Mouse (Mus musculus) left cerebral cortex, postnatal 25 days (tissue): ENCODE measurements around the gene Dmgdh. TPM values are rescaled to one million over a fixed set of nuclear protein-coding genes. Genes with fewer than 3 reads are reported as not detected.

Source experiments
- DNase-seq, 2 experiments: peaks; one replicate each; pipeline ENCODE4 v3.0.0; 2022; ENCODE audit warnings: low spot score in 2 of 2, mixed read lengths in 1 of 2
- intact Hi-C: fragments of 180-260 bp; cut with DNase I; formaldehyde crosslinking; loops from one replicate; pipeline ENCODE4 v1.15.1; 2025
- total RNA-seq, 2 experiments: library from RNA; stranded (reverse); gene quantifications; 2 replicates each; pipeline ENCODE4 v1.2.3; 2021

Dmgdh gene
- under 1 TPM; 0.41 to 0.57 TPM for total RNA-seq

DNA sequence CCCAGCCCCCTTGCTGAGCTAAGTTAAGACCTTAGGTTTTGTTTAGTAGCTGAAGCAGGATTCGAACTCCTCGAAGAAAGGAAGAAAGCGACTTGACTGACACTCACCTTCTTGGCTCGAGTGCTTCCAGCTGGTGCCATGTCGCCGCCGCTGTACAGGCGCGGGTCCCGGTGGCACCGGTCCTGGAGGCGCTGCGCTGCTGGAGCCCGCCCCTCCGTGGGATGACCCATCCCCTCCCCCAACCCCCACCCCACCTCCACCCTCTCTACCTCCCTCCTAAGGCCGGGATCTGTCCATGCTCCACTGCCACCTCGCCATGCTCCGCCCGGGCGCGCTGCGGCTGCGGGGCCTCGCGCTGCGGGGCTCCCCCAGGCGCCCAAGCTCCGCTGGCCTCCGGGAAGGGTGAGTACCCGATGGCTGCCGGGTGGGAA, at the start of gene Dmgdh, which contains the start of gene Bhmt2:
Gene Dmgdh (plus strand): TSS at position 303 of the 431 bp plus-strand sequence.
Gene Bhmt2 (minus strand): TSS at position 172 of the 431 bp plus-strand sequence.
- DNase-seq, result no peak
- intact Hi-C loops, result no loop called here

DNA sequence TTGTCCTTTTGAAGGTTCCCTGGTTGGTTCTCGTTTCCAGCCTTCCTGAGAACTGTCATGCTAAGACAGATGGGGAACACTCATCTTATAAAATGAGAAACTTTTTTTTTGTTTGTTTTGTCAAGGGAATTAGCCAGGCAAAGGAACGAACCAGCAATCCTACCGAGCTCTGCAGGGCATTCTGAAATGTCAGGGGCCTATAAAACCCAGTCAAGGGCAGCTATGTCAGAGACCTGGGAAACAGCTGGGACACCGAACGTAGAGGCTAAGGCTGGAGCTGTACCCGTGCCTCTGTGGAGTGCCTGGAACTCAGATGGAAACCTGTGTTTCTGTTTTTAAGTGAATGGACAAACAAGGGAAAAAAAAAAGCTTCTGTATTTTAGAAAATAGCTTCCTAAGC, 45.4 kb upstream of the Dmgdh start:
- intact Hi-C loops, result no loop called here

DNA sequence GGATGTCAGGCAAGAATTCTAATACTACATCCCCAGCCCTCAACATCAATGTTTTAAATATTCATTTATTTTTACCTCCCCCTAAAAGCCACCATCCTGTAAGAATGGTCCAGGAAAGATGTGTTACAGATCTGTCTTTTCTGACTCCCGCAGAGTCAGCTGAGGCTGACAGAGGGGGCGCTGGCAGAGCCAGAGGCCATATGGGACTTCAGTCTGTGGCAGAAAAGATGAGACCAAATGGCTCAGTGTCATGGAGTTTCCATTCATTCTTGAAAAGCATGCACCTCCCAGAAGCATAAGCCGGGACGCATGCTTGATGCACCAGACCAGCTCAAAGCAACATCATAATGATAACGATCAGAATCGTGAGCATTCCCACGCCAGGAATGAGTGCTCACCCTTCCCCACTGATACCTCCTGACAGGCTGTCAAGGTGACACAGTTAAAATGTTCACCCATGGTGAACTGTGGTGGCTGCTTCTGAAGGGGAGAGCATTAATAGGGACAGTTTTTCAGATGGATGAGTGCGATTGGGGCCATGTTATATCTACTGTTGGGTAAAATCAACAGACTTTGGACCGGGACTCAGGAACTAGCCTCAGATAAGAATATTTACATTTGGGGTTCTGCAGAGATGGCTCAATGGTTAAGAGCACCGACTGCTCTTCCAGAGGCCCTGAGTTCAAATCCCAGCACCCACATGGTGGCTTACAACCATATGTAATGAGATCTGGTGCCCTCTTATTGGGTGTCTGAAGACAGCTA, 43.1 kb upstream of the Dmgdh start:
- DNase-seq, result no peak
- intact Hi-C loops, result no loop called here

More for the DNA sequence above, 45.4 kb upstream of the Dmgdh start:
- no peak for DNase-seq

DNA sequence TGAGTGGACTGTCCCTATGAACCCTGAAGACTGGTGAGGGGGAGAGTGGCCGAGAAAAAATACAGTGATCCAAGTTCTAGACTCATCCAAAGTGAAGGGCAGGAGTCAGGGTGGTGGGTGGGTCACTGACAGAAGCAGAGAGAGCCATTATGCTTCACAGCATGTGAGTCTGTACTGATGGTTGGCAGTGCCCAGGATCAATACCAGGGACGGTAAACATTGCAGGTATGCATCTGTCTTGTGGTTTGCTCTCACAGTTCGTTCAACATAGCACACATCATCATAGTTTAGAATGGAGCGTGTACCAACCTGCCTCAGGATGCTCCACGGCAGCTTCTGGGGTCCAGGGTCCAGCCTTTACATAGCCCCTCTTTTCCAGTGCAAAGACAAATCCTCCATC, 41.3 kb upstream of the Dmgdh start:
- DNase-seq, result no peak
- intact Hi-C loops, result no loop called here

DNA sequence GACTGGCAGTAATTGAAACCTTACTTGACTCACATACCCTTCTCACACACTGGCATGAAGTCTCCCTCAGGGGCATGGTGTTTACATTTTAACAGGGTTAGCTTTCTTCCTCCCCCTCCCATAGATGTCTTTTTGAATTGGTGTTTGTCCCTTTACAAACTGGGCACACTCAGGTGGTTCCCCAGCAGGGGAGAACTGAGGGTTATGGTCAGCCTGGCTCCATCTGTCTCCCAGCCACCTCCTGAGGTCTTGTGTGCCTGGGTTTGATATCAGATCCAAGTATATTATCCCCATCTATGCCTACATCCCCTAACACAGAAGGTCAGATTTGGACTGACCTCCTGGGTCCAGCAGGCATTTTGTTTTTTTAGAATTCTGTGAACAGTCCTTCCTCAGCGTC, 37.7 kb upstream of the Dmgdh start:
- no peak for DNase-seq
- intact Hi-C loops, result no loop called here

DNA sequence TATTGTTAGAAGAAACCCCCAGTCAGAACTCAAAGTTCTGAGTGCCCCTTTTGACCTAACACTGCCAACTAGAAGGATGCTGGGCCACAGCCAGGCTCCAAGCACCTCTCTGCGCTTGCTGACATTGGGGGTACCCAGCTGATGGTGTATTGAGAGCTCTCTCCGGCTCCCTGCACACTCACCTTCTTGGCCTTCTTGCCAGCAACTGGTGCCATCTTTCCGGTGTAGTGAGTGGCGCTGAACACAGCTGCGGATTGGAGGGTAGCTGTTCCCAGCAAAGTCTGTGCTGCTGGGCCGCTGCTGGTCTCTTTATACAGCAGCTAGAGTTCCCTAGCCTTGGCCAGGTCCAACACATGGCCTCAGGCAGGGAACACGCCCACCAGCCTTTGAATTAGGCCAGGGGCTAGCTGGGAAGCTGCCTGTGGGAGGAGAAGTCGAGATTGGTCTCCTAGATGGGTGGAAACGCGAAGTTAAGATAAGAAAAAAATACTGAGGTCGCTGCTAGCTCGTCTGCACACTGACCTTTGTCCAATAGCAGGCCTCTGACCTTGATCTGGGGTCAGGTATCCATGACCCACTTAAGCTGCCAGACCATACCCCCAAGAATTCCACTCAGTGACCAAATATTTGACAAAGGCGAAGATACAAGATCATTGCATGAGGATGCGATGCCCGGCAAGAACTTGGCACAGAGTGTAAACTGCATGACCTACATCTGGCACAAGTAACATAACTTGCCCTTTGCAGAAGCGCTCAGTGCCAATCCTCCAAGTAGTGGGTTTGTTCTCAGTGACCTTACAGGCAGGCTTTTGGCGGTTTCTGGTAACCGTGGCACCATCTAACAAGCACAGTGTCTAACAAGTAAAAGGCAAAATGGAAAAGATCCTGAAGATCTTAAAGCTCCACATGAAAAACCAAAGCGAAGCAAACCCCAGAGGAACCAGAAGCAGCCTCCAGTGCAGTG, 36.7 kb upstream of the Dmgdh start, which contains the start of gene Bhmt:
Gene Bhmt (minus strand): TSS at position 680 of the 964 bp plus-strand sequence.
- intact Hi-C loops, result no loop called here
- no peak for DNase-seq

DNA sequence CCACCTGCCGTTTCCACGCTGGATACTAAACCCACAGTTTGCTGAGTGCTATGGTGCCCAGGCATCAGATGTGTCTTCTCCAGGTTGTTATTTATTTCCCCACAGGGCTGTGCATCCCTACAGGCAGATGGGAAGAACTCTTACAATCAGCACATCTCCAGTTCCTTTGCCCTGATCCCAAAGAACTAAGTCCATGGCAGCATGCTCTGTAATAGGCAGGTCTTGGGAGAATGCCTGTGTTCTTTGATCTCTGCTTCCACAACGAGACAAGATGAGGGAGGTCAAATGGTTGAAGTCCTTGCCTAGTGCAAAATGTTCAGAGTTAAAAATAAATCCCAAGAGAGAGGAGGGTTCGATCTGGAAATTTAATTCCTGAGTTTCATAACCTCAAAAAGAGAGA, 34.6 kb upstream of the Dmgdh start:
- DNase-seq, result no peak

DNA sequence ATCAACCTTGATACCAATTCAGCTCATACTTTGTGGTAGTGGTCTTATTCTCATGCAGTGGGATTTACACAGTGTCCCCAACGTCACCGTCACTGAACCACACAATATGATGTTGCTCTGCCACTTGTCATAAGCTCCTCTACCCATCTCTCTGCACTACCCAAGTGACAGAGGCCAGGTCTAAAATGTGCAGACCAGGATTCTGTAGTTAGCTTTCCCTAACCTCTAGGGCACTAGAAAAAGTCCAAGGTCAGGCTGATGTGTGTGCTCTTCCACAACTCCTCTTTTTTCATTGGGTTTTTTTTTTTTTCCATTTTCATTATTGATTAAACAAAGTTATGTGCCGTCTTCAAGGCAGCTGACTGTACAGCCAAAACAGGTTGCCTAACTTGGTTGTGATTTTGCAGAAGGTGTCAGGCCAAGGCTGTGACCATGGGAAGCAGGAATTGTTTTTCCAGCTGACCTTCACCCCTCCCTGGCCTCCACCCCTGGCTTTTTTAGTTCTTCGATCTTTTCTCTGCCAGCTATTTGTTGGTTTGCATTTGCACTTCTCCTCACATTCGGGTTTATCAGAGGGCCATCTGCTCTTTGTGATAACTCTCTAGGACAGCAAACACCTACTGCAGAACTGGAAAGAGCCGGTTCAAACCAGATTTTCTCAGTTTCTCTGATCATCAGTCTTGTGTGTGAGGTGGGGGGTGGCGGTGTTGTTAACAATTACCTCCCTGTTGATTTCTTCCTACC, 25.7 kb upstream of the Dmgdh start:
- DNase-seq, result no peak
- intact Hi-C loops, result no loop called here

More for the DNA sequence above, 34.6 kb upstream of the Dmgdh start:
- intact Hi-C loops, result no loop called here

DNA sequence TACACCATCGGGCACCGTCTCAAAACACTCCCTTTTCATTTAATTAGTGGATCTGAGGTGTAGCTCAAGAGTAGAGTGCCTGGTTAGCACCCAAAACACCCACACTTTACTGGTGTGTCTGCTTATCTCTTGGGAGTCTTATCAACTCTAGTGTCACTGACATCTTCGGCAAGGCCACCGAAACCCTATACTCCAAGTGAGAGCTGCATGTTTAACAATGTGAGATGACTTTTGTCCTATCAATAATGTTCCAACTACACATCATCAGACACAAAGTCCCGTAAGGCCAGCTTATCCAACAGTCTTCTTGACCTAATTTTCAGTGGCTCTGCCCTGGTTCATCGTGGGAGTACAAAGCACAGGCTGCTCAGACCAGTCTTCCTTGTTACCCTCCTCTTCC, 20.9 kb upstream of the Dmgdh start:
- intact Hi-C loops, result no loop called here
- DNase-seq, result no peak

DNA sequence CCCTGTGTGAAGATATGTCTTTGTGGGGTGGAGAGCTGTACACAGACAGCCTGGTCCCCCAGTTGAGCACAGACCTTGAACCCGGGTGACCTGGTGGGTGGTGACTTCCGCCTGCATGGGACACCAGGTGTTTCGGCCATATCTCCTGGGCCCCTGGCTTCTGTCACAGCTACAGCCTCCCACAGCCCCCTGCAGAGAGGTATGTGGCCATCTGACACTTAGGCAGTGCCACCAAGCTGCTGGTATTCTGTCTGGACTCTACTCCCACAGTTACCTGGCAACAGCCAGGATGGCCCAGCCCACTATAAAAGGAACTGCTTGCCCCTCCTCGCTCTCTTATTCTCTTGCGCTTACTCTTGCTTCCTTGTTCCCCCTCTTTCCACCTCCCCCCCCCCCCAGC, 16.3 kb upstream of the Dmgdh start:
- intact Hi-C loops, result no loop called here
- DNase-seq, result no peak

DNA sequence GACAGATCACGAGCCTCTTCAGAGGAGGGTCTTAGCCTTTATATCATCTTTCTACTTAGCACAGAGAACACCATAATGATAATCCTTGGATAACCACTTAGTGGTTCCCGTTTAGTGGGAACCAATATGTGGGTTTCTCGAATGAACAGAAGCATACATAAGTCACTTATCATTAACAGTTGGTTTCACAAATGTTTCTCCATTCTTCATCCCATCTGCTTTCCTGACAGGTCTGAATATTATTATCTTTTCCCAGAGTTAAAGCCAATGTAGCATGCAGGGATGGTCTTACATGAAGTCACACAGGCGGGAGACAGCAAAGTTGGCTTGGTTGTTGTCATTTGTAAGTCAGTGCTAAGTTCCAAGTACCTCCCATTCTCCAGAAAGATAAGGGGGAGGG, 6.6 kb upstream of the Dmgdh start:
- no peak for DNase-seq
- intact Hi-C loops, result no loop called here

DNA sequence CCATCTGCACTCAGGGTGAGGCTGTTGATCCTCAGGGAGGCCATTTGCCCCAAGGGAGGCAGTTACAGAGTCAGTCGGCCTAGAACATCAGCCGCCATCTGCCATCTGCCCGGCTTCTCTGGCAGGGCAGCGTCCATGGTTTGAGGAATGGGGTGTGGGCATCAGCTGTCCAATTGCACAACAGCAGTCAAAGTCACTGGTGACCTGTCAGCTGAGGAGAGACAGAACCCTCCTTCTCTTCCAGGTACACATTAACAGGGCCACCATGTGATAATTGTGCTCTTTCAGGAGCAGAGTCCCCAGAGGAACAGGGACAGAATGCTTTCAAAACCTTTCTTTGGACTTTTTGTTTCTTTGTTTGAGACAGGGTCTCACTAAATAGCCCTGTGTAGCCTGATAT, 1.9 kb upstream of the Dmgdh start:
- intact Hi-C loops, result no loop called here
- DNase-seq, result no peak

DNA sequence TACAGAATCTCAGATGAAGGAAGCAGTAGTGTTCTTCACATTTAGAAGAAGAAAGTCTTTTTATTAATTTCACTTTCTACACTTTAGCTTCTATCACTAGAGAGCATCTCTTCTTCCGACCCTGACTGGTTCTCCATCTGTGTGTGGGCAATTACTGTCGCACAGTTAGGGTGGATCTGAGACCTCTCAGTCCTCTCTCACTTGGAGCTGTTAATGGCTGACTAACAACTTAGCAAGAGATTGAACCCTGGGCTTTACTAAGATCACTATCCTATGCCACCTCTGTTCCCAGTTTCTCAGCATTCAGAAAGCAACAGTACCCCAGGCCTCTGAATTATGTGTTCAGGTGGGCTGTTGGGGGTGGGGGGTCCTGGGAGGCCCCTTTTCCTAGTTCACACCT, 937 bp upstream of the Dmgdh start:
- intact Hi-C loops, result no loop called here
- DNase-seq, result no peak

DNA sequence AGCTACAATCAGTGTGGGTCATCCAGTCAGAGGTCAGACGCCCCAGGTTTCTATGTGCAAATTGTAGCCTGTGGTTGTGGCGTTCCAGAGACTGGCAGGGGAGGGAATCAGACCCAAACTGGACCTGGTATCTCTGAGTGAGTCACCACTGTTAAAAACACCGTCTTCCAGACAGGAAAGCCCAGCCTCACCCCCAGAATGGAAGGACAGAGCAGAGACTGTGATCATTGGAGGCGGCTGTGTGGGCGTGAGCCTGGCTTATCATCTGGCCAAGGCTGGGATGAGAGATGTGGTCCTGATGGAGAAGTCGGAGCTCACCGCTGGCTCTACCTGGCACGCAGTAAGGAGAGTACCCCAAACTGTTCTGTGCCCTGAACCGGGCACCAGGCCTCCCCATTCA, 2.6 kb downstream of the Dmgdh start:
- intact Hi-C loops, result no loop called here
- DNase-seq, result peak in 1 of 2 experiments; percentile 66

DNA sequence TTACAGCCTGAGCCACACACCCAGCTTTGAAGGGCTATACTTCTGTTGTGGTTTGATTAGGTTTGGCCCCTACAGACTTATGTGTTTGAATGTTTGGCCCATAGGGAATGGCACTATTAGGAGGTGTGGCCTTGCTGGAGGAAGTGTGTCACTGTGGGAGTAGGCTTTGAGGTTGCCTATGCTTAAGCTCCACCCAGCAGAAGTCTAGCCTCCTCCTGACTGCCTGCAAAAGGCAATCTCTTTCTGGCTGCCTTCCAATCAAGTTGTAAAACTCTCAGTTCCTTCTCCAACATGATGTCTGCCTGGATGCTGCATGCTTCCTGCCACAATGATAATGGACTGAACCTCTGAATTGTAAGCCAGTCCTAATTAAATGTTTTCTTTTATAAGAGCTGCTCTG, 9.1 kb downstream of the Dmgdh start:
- intact Hi-C loops, result no loop called here
- no peak for DNase-seq

DNA sequence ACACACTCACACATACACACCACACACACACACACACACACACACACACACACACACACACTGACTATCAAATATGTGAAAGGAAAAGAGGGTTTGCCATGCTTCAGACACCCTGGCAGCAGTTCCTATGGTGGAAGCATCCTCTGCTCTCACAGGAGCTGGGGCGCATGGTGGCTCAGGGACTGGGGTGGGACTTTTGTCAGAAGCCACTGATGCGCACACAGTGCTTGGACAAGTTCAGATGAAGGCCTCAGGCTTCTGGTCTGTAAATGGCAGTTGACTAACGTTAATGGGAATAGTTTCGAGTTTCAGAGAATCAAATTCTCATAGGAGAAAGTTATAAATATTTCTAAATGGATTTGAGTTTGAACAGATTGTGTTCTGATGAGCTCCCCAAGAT, 11.0 kb downstream of the Dmgdh start:
- intact Hi-C loops, result no loop called here

DNA sequence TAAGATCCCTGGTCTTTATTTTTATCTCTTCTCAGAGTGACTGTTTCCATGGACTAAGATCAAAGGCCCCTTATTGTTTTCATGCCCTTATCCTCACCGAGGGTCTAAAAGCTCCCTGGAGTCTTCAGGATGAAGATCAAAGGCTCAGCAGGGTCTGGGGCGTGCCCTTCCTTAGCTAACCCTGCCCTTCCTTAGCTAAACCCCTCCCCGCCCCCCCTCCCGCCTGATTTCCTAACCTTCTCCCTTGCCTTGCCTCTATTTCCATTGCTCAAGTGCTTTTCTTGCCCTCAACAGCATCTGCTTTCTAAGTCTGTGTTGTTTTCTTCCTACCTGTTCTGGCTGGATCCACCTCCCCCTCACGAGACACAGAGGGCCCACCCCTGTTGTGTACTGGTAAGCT, 13.1 kb downstream of the Dmgdh start:
- DNase-seq, result no peak
- intact Hi-C loops, result no loop called here

More for the DNA sequence above, 11.0 kb downstream of the Dmgdh start:
- DNase-seq, result no peak

DNA sequence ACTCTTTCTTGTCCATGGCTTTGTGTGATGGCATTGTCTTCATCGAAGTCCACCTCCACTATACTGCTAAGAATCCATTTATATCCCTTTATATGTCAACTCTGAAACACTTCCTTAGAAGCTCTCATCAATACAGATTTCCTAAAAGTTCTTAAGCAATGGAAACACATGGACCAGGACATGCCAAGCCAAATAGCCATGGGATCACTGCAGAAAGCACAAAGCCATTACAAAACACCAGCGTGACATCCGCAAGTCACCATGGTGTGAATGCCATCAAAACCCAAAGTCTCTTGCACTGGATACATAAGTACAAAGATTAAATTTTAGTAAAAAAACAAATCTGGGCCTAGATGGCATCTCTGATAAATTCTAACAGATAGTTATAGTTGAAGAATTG, 15.3 kb downstream of the Dmgdh start:
- intact Hi-C loops, result no loop called here

DNA sequence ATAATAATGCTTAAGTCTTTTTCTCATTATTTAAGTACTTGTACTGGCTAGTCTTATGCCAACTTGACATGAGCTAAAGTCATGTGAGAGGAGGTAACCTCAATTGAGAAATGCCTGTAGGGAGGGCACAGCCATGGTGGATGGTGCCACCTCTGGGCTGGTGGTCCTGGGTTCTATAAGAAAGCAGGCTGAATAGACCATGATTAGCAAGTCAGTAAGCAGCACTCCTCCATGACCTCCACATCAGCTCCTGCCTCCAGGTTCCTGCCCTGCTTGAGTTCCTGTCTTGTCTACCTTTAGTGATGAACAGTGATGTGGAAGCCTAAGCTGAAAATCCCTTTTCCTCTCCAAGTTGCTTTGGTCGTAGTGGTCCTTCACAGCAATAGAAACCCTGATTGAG, 16.6 kb downstream of the Dmgdh start:
- intact Hi-C loops, result no loop called here
- no peak for DNase-seq

More for the DNA sequence above, 15.3 kb downstream of the Dmgdh start:
- no peak for DNase-seq

DNA sequence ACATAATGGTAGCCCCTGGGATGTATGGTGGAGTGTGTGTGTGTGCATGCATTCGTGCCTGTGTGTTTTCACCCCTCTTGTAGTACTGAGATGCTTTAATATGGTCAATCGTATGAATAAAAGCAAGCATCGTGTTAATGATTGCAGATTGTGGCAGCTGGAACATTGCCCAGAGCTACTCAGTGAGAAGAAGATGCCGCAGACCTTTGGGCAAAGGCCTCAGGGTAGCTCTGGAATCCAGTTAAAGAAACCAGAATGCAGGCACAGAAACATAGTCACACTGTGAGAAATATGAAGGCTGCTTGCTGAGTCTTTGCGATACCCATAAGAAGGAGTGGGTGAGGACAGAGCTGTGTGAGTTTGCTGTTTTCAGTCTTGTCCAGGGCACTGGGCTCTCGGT, 24.6 kb downstream of the Dmgdh start:
- intact Hi-C loops, result no loop called here
- DNase-seq, result no peak
